Mouse (Mus musculus) layer of hippocampus, adult 9-10 months (tissue): ENCODE data around the gene Tmem211.

Experiments used
- DNase-seq: peaks from one replicate; pipeline ENCODE4 v3.0.0; 2022; ENCODE audit warnings: low spot score

Gene Tmem211

GRCm38 (mm10) chr5:113280138-113280856 lies 53.6 kb downstream of the Tmem211 start:
- no peak for DNase-seq

- DNase-seq, result no peak
These were observed 54.8 kb downstream of the Tmem211 start for GRCm38 (mm10) chr5:113281557-113281956.

DNA sequence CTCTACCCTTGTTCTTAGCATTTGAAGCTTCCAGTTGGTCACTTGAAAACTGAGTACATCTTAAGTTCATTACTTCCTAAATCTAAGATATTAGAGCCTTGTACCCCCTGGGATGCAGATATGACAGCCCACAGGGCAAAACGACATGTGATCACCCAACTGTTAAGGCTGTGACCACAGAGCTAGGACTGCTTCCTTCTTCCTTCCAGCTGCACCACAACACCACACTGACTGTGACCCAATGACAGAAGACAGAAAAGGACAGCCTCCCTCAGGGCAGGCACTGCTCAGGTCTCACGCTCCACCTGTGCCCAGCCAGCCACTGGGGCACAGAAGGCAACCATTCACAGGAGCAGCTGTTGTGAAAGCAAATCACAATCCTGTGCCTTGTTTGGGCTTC lies 57.0 kb downstream of the Tmem211 start:
- DNase-seq, result no peak

DNA sequence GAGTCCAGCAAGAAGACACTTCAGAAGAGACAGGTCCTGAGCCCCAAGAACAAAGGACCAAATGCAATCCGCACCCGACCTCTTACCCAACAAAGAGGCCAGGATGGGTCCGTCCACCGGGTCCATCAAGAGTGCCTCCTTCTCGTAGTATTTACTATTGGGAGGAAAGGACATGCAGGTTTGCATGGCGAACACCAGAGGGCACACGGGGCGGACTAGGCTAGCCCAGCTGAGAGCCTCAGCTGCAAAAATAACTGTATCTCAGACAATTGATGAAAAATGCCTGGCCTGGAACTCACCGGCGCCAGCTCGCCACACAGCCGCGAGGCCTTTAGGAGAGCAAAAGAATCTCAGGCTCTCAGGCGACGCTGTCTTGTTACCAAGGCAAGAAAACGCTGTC lies 58.8 kb downstream of the Tmem211 start:
- DNase-seq, result no peak

DNA sequence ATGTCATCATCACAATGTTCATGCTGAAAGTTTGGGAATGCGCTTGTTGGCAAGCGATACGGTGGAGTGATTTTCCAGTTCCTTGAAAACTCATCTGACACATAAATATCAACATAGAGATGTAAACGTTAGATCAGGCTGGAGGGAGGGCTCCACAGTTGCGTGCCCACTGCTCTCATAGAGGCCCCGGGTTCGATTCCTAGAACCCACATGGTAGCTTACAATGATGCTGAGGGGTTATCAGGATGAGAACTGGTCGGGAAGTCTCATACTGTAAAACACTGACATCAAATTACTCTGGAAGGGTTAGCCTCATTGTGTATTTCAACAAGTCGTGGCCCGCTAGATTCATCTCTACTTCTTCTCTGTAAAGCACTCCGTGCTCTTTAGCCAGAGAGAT lies 59.3 kb downstream of the Tmem211 start:
- no peak for DNase-seq

- DNase-seq, result no peak
These were observed 60.1 kb downstream of the Tmem211 start for GRCm38 (mm10) chr5:113286591-113287520.

DNA sequence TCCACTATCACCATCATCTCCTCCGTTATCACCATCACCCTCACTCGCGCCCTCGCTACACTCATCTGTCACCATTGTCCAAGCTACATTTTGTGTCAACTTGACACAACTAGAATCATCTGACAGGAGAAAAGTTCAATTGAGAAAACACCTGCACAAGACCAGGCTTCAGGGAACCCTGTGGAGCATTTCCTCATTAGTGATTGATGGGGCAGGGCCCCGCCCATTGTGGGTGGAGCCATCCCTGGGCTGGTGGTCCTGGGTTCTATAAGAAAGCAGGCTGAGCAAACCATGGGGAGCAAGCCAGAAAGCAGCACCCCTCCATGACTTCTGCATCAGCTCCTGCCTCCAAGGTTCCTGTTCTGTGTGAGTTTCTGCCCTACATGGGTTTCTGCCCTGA lies 61.1 kb downstream of the Tmem211 start:
- DNase-seq, result no peak

- no peak for DNase-seq
These were observed 61.8 kb downstream of the Tmem211 start for GRCm38 (mm10) chr5:113288490-113288889.
